Mouse (Mus musculus): ENCODE data around the gene Actn4.

DNA sequence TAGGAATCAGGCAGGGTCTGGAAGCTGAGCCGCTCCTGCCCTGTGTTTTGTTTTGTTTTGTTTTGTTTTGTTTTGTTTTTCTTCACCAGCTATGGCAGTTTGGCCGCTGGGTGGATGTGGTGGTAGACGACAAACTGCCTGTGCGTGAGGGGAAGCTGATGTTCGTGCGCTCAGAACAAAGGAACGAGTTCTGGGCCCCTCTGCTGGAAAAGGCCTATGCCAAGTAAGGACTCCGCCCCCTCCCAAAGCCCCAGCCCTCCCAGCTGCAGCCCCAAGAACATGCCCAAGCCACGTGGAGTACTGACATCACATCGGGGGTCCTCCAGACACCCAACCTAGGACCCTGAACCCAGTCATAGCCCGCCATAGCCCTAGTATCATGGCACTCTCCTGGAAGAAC is 79.1 kb downstream of the Actn4 start:
- TF ChIP-seq CTCF (IDR thresholded peaks at IDR 0.05; ENCODE audit: borderline replicate concordance, extremely low read depth, insufficient read depth, insufficient read length) (no peak), POLR2A (IDR thresholded peaks at IDR 0.05; ENCODE audit: borderline replicate concordance, extremely low read depth, insufficient read depth, insufficient read length, poor library complexity, severe bottlenecking) (no peak)
